Mouse (Mus musculus) lung, adult 2 months (tissue): ENCODE measurements around the gene Ldlrad3.

Source experiments
- CTCF ChIP-seq: fragments of 200-500 bp; IDR thresholded peaks from 2 replicates; pipeline ENCODE4 v1.5.1; 2011; ENCODE audit warnings: mild to moderate bottlenecking, low read length, control low read depth; ENCODE audit not compliant: insufficient read depth
- POLR2A ChIP-seq: fragments of 200-500 bp; IDR thresholded peaks from 2 replicates; pipeline ENCODE4 v1.6.1; 2011; ENCODE audit warnings: low read depth, mild to moderate bottlenecking, control low read depth, low read length, borderline replicate concordance; ENCODE audit errors: extremely low read depth

DNA sequence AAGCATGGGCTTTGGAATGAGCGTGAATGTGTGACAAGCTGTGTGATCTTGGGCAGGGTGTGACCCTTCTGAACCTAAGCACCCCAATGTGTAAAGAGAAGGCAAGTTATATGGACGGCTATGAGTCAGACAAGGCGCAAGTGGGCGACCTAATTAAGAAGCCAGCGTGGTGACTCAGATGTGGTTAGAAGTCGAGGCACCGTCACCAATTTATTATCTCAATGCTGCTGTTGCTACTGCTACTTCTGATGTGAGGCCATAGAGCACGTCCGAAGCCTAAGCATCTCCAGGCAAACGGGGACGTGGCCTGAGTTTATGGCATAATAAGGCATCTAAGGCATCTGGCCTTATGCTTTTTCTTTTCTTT, 151.7 kb downstream of the Ldlrad3 start:
- TF ChIP-seq POLR2A (no peak), CTCF (no peak)
